Mouse (Mus musculus) stomach, embryonic 16.5 days (tissue): ENCODE results near the gene Lgals12. TPM values are rescaled to one million over a fixed set of nuclear protein-coding genes. Genes with fewer than 3 reads are reported as not detected.

Source experiments
- ATAC-seq: fragments of 200-750 bp; cut with Nextera tagmentation; 2 replicates; pipeline ENCODE4 v1.8.0; 2017; ENCODE audit warnings: moderate number of reproducible peaks, moderate TSS enrichment; ENCODE audit not compliant: insufficient read depth, low FRiP score
- H3K27ac ChIP-seq: fragments of 300-500 bp; sonication (generic); 2 replicates; pipeline ENCODE4 v1.5.1; 2014; ENCODE audit warnings: low read length
- H3K27me3 ChIP-seq: fragments of 300-500 bp; sonication (generic); 2 replicates; pipeline ENCODE4 v1.6.1; 2014; ENCODE audit warnings: low read length, control low read depth, mixed read lengths; ENCODE audit not compliant: control insufficient read depth, insufficient read depth
- H3K36me3 ChIP-seq: fragments of 300-500 bp; sonication (generic); 2 replicates; pipeline ENCODE4 v1.6.1; 2014; ENCODE audit warnings: low read length; ENCODE audit not compliant: control insufficient read depth, insufficient read depth
- H3K4me1 ChIP-seq: fragments of 300-500 bp; sonication (generic); 2 replicates; pipeline ENCODE4 v1.6.1; 2014; ENCODE audit warnings: low read length, control low read depth, mixed read lengths; ENCODE audit not compliant: control insufficient read depth, insufficient read depth
- H3K4me2 ChIP-seq: fragments of 300-500 bp; sonication (generic); 2 replicates; pipeline ENCODE4 v1.6.1; 2014; ENCODE audit warnings: low read depth, low read length, mixed read lengths
- H3K4me3 ChIP-seq: fragments of 300-500 bp; sonication (generic); replicated peaks from 2 replicates; pipeline ENCODE4 v1.5.1; 2014; ENCODE audit warnings: mild to moderate bottlenecking, low read length
- H3K9ac ChIP-seq: fragments of 300-500 bp; sonication (generic); 2 replicates; pipeline ENCODE4 v1.6.1; 2014; ENCODE audit warnings: low read length
- H3K9me3 ChIP-seq: fragments of 300-500 bp; sonication (generic); replicated peaks from 2 replicates; pipeline ENCODE4 v1.6.1; 2016; ENCODE audit warnings: low read length, control low read depth; ENCODE audit not compliant: control insufficient read depth
- WGBS: fragments of 180-500 bp; shearing (Covaris S2); extraction: QIAGEN DNeasy Blood & Tissue Kit; methylation state at CpG from one replicate; pipeline ENCODE4 v1.1.7; 2014; 5-methylcytosine and 5-hydroxymethylcytosine counted together
- polyA plus RNA-seq: library from polyadenylated mRNA; unstranded; fragments of >200 nt; fragmentation: Nextera tagmentation; extraction: Ambion mirVana; gene quantifications from 2 replicates; pipeline ENCODE4 v1.2.1, GENCODE M21; 2015

The Lgals12 gene
- polyA plus RNA-seq, 1 experiment from 2014 or later, result 3.5 TPM

GRCm38 (mm10) chr19:7592018-7592417 is 15.0 kb downstream of the Lgals12 start:
- no peaks in the 10 kb centered on the region for H3K27me3 ChIP-seq
- ATAC-seq, result no peak
- H3K4me2 ChIP-seq, result no peak overlapping the region
- H3K9ac ChIP-seq, result no peak overlapping the region
- no peak overlapping the region for H3K27ac ChIP-seq
- WGBS, result 45% methylated on average over 3 of the region's 3 CpGs
- H3K9me3 ChIP-seq, result 0 out of 2 replicates have a peak, but pooled peaks cover 3% of the 10 kb centered on the region
- H3K36me3 ChIP-seq, result no peaks in the 10 kb centered on the region
- no peaks in the 10 kb centered on the region for H3K4me1 ChIP-seq
- no peak overlapping the region for H3K4me3 ChIP-seq

- no peak overlapping the region for H3K27ac ChIP-seq
- no peaks in the 10 kb centered on the region for H3K4me1 ChIP-seq
- no peak overlapping the region for H3K4me2 ChIP-seq
- no peak overlapping the region for H3K4me3 ChIP-seq
- no peaks in the 10 kb centered on the region for H3K27me3 ChIP-seq
- H3K9me3 ChIP-seq, result 0 out of 2 replicates have a peak, but pooled peaks cover 3% of the 10 kb centered on the region
- no peak overlapping the region for H3K9ac ChIP-seq
- ATAC-seq, result no peak
- no peaks in the 10 kb centered on the region for H3K36me3 ChIP-seq
Observed at GRCm38 (mm10) chr19:7590795-7591194, 16.2 kb downstream of the Lgals12 start.

GRCm38 (mm10) chr19:7585764-7586163 is 21.2 kb downstream of the Lgals12 start:
- no peaks in the 10 kb centered on the region for H3K36me3 ChIP-seq
- ATAC-seq, result no peak

GRCm38 (mm10) chr19:7585279-7585678 is 21.7 kb downstream of the Lgals12 start:
- H3K4me2 ChIP-seq, result no peak overlapping the region
- ATAC-seq, result no peak
- no peaks in the 10 kb centered on the region for H3K36me3 ChIP-seq
- 0 out of 2 replicates have a peak, but pooled peaks cover 3% of the 10 kb centered on the region for H3K9me3 ChIP-seq
- H3K4me3 ChIP-seq, result no peak overlapping the region
- no peaks in the 10 kb centered on the region for H3K27me3 ChIP-seq
- no peak overlapping the region for H3K9ac ChIP-seq
- H3K4me1 ChIP-seq, result peaks cover 3% of the 10 kb centered on the region; the same call in 1 of the 2 replicates
- H3K27ac ChIP-seq, result no peak overlapping the region
- 90% methylated on average over 8 of the region's 8 CpGs for WGBS

More at GRCm38 (mm10) chr19:7585764-7586163, 21.2 kb downstream of the Lgals12 start:
- H3K4me2 ChIP-seq, result no peak overlapping the region
- no peak overlapping the region for H3K9ac ChIP-seq
- peaks cover 3% of the 10 kb centered on the region; the same call in 1 of the 2 replicates for H3K4me1 ChIP-seq
- 89% methylated on average over 6 of the region's 6 CpGs for WGBS
- H3K27me3 ChIP-seq, result no peaks in the 10 kb centered on the region
- H3K4me3 ChIP-seq, result no peak overlapping the region
- H3K9me3 ChIP-seq, result 0 out of 2 replicates have a peak, but pooled peaks cover 3% of the 10 kb centered on the region
- H3K27ac ChIP-seq, result no peak overlapping the region

GRCm38 (mm10) chr19:7583599-7583998 is 23.4 kb downstream of the Lgals12 start:
- Histone ChIP-seq H3K27ac (no peak overlapping the region), H3K9ac (no peak overlapping the region), H3K27me3 (no peaks in the 10 kb centered on the region), H3K4me1 (peaks cover 3% of the 10 kb centered on the region; the same call in 1 of the 2 replicates), H3K36me3 (no peaks in the 10 kb centered on the region), H3K9me3 (0 out of 2 replicates have a peak, but pooled peaks cover 3% of the 10 kb centered on the region), H3K4me3 (no peak overlapping the region), H3K4me2 (no peak overlapping the region)
- 62% methylated on average over 3 of the region's 3 CpGs for WGBS
- ATAC-seq, result no peak

GRCm38 (mm10) chr19:7583101-7583500 is 23.9 kb downstream of the Lgals12 start:
- H3K4me1 ChIP-seq, result peaks cover 3% of the 10 kb centered on the region; the same call in 1 of the 2 replicates
- no peaks in the 10 kb centered on the region for H3K9me3 ChIP-seq
- no peak overlapping the region for H3K4me2 ChIP-seq
- 58% methylated on average over 7 of the region's 7 CpGs for WGBS
- no peak overlapping the region for H3K27ac ChIP-seq
- no peak overlapping the region for H3K4me3 ChIP-seq
- H3K27me3 ChIP-seq, result no peaks in the 10 kb centered on the region
- H3K36me3 ChIP-seq, result no peaks in the 10 kb centered on the region
- no peak for ATAC-seq
- no peak overlapping the region for H3K9ac ChIP-seq

GRCm38 (mm10) chr19:7581042-7581441 is 26.0 kb downstream of the Lgals12 start:
- no peak overlapping the region for H3K9ac ChIP-seq
- H3K27me3 ChIP-seq, result no peaks in the 10 kb centered on the region
- H3K4me3 ChIP-seq, result no peak overlapping the region
- no peak overlapping the region for H3K4me2 ChIP-seq
- H3K27ac ChIP-seq, result 0 out of 2 replicates have a peak overlapping the region, but pooled peaks have one; percentile 49
- WGBS, result 27% methylated on average over 5 of the region's 5 CpGs
- peaks cover 3% of the 10 kb centered on the region; the same call in 1 of the 2 replicates for H3K4me1 ChIP-seq
- ATAC-seq, result peak; percentile 90
- no peaks in the 10 kb centered on the region for H3K36me3 ChIP-seq
- H3K9me3 ChIP-seq, result no peaks in the 10 kb centered on the region

GRCm38 (mm10) chr19:7577710-7578109 is 29.3 kb downstream of the Lgals12 start:
- Histone ChIP-seq H3K9me3 (no peaks in the 10 kb centered on the region), H3K4me3 (no peak overlapping the region), H3K4me1 (peaks cover 3% of the 10 kb centered on the region; the same call in 1 of the 2 replicates), H3K36me3 (no peaks in the 10 kb centered on the region), H3K27ac (no peak overlapping the region), H3K9ac (no peak overlapping the region), H3K27me3 (no peaks in the 10 kb centered on the region), H3K4me2 (no peak overlapping the region)
- WGBS, result 70% methylated on average over 3 of the region's 3 CpGs
- no peak for ATAC-seq

- WGBS, result 81% methylated on average over 1 of the region's 1 CpGs
- Histone ChIP-seq H3K36me3 (no peaks in the 10 kb centered on the region), H3K27me3 (no peaks in the 10 kb centered on the region)
Observed at GRCm38 (mm10) chr19:7576180-7576579, 30.8 kb downstream of the Lgals12 start.

More at GRCm38 (mm10) chr19:7576180-7576579, 30.8 kb downstream of the Lgals12 start:
- H3K27ac ChIP-seq, result no peak overlapping the region
- no peak overlapping the region for H3K4me3 ChIP-seq
- H3K4me2 ChIP-seq, result no peak overlapping the region
- H3K9ac ChIP-seq, result no peak overlapping the region
- no peaks in the 10 kb centered on the region for H3K9me3 ChIP-seq
- peaks cover 2% of the 10 kb centered on the region; the same call in 1 of the 2 replicates for H3K4me1 ChIP-seq
- ATAC-seq, result no peak
